Mouse (Mus musculus): ENCODE measurements around the gene Polr2b.

GRCm38 (mm10) chr5:77381283-77381682 lies 71.3 kb downstream of the Polr2b start:
- TF ChIP-seq CTCF (conservative IDR thresholded peaks at IDR 0.05; ENCODE audit: insufficient read depth, insufficient read length, low read depth, low read length) (no peak), POLR2A (IDR thresholded peaks at IDR 0.05; ENCODE audit: low read depth, low read length) (no peak)

All from kidney, adult 2 months (tissue).